Mouse (Mus musculus): ENCODE data around the gene Npff. TPM values are rescaled to one million over a fixed set of nuclear protein-coding genes. Genes with fewer than 3 reads are reported as not detected.

Gene Npff
- polyA plus RNA-seq, 1 experiment from 2014 or later = 0.42 TPM

DNA sequence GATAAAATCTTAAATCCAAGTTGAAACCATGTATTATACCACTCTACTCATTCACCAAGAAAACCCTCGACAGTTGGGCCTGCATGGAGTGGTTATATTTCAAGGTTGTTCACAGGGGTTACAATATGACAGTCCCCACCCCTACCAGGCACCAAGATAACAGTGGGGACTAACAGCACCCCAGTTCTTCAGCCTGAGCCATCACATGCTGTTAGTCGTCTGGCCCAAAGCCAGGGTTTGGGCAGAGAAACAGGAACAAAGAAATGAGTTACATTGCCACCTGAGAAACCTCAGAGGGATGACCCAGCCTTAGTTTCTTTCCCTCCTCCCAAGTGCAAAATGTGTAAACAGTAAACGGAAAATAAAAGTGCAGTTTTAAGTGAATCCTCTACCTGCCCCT is 25.4 kb downstream of the Npff start:
- no peaks in the 10 kb centered on the region for H3K27me3 ChIP-seq (ENCODE audit: insufficient read depth, low read length)
- H3K4me3 ChIP-seq (ENCODE audit: low read depth, low read length) = no peak overlapping the region
- ATAC-seq (no peak), DNase-seq (no peak)
- H3K27ac ChIP-seq (ENCODE audit: low read depth) = no peak overlapping the region
- no peak for TF ChIP-seq EP300 (IDR thresholded peaks at IDR 0.05; ENCODE audit: low read depth)
- TF ChIP-seq CTCF (IDR thresholded peaks at IDR 0.05; ENCODE audit: low read depth) = no peak
- H3K9me3 ChIP-seq (ENCODE audit: low read length) = no peaks in the 10 kb centered on the region
- no peak overlapping the region for H3K9ac ChIP-seq (replicated peaks)
- WGBS (ENCODE audit: insufficient replicate concordance) = 70% methylated on average over 3 of the region's 3 CpGs
- no peak overlapping the region for H3K4me2 ChIP-seq (ENCODE audit: low read depth, low read length)
- H3K4me1 ChIP-seq (ENCODE audit: insufficient read depth) = no peaks in the 10 kb centered on the region
- peaks cover 88% of the 10 kb centered on the region for H3K36me3 ChIP-seq (replicated peaks; ENCODE audit: insufficient read depth, low read length)

DNA sequence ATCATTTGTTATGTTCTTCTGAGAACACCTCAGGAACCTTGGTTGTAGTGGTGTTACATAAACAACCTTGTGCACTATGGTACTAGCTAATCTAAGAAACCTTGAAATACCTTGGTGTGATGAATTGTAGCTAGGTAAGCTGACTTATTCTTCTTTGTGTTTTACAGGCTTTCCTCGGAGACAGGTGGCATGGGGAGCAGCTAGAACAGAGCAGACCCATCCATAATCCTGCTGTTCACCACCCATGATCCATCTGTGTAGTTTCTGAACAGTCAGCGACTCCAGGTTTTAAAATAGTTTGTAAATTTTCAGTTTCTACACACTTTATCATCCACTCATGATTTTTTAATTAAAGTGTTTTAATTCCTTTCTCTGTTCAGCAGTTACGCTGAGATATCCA is 26.4 kb downstream of the Npff start:
- DNase-seq (no peak), ATAC-seq (no peak)
- H3K4me2 ChIP-seq (ENCODE audit: low read depth, low read length) = no peak overlapping the region
- no peaks in the 10 kb centered on the region for H3K9me3 ChIP-seq (ENCODE audit: low read length)
- no peak overlapping the region for H3K27ac ChIP-seq (ENCODE audit: low read depth)
- no peaks in the 10 kb centered on the region for H3K27me3 ChIP-seq (ENCODE audit: insufficient read depth, low read length)
- H3K4me1 ChIP-seq (ENCODE audit: insufficient read depth) = no peaks in the 10 kb centered on the region
- H3K4me3 ChIP-seq (ENCODE audit: low read depth, low read length) = no peak overlapping the region
- peaks cover 88% of the 10 kb centered on the region for H3K36me3 ChIP-seq (replicated peaks; ENCODE audit: insufficient read depth, low read length)
- no peak overlapping the region for H3K9ac ChIP-seq (replicated peaks)
- WGBS (ENCODE audit: insufficient replicate concordance) = 88% methylated on average over 3 of the region's 3 CpGs
- no peak for TF ChIP-seq EP300 (IDR thresholded peaks at IDR 0.05; ENCODE audit: low read depth)
- no peak for TF ChIP-seq CTCF (IDR thresholded peaks at IDR 0.05; ENCODE audit: low read depth)

DNA sequence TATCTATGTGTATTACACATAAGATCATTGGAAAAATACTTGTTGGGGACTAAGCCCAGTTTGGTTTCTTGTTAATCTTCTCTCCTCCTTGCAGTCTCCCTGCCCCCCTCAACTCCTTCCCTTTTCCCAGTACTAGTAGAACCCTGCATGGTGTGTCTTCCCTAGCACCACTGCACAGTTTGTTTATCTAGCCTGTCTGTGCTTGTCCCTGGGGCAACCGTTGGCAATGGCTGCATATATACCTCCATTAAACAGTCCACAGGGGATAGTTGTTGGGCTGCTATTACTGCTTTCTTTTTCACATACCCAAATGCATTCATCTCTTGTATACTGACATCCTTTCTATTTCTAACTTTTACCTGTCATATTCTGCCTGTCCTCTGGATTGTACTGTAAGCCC is 37.1 kb downstream of the Npff start:
- no peak overlapping the region for H3K4me2 ChIP-seq (ENCODE audit: low read depth, low read length)
- no peak for ATAC-seq
- H3K27me3 ChIP-seq (ENCODE audit: insufficient read depth, low read length) = no peaks in the 10 kb centered on the region
- no peaks in the 10 kb centered on the region for H3K4me1 ChIP-seq (ENCODE audit: insufficient read depth)
- H3K4me3 ChIP-seq (ENCODE audit: low read depth, low read length) = no peak overlapping the region
- H3K27ac ChIP-seq (ENCODE audit: low read depth) = no peak overlapping the region
- WGBS (ENCODE audit: insufficient replicate concordance) = 67% methylated on average over 1 of the region's 1 CpGs
- H3K9me3 ChIP-seq (ENCODE audit: low read length) = no peaks in the 10 kb centered on the region
- no peak for TF ChIP-seq CTCF (IDR thresholded peaks at IDR 0.05; ENCODE audit: low read depth)
- no peak for TF ChIP-seq EP300 (IDR thresholded peaks at IDR 0.05; ENCODE audit: low read depth)
- H3K36me3 ChIP-seq (replicated peaks; ENCODE audit: insufficient read depth, low read length) = peaks cover 91% of the 10 kb centered on the region
- no peak for DNase-seq
- H3K9ac ChIP-seq (replicated peaks) = no peak overlapping the region

DNA sequence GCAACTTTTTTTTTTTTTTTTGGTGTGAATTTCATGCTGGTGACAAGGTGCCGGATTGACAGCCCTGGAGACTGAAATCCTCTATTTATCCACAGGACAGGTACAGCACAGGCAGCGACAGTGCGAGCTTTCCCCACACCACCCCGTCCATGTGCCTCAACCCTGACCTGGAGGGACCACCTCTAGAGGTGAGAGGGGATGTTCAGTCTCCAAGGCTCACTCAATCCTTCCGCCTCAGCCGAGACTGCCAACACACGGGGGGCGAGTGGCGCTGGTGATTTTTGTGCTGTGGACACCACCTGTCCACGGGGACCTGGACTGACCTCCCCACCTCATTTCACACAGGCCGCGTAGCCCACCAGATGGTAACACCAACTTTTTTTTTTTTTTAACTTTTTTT is 38.9 kb downstream of the Npff start:
- ATAC-seq (no peak), DNase-seq (no peak)
- H3K27me3 ChIP-seq (ENCODE audit: insufficient read depth, low read length) = no peaks in the 10 kb centered on the region
- H3K4me2 ChIP-seq (ENCODE audit: low read depth, low read length) = no peak overlapping the region
- no peak for TF ChIP-seq EP300 (IDR thresholded peaks at IDR 0.05; ENCODE audit: low read depth)
- TF ChIP-seq CTCF (IDR thresholded peaks at IDR 0.05; ENCODE audit: low read depth) = no peak
- no peak overlapping the region for H3K27ac ChIP-seq (ENCODE audit: low read depth)
- H3K9ac ChIP-seq (replicated peaks) = no peak overlapping the region
- peaks cover 92% of the 10 kb centered on the region for H3K36me3 ChIP-seq (replicated peaks; ENCODE audit: insufficient read depth, low read length)
- 93% methylated on average over 12 of the region's 12 CpGs for WGBS (ENCODE audit: insufficient replicate concordance)
- H3K4me3 ChIP-seq (ENCODE audit: low read depth, low read length) = no peak overlapping the region
- no peaks in the 10 kb centered on the region for H3K4me1 ChIP-seq (ENCODE audit: insufficient read depth)
- no peaks in the 10 kb centered on the region for H3K9me3 ChIP-seq (ENCODE audit: low read length)

DNA sequence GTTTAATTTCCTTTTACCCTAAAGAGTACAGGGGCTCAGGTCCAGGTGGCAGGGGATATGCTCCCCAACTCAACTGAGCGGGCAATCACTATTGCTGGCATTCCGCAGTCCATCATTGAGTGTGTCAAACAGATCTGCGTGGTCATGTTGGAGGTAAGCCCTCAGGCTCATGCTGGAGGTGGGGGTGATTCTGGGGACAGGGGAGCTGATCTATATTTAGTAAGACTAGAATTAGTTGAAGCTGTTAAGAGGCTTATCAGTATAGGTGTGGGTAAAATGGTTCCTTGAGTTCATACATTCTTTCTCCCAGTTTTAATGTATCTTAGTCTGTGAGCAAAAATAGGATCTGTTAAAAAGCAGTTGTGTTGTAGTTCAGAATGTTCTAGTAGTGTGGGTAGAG is 41.6 kb downstream of the Npff start:
- H3K4me3 ChIP-seq (ENCODE audit: low read depth, low read length) = no peak overlapping the region
- H3K27me3 ChIP-seq (ENCODE audit: insufficient read depth, low read length) = no peaks in the 10 kb centered on the region
- DNase-seq (no peak), ATAC-seq (no peak)
- no peak overlapping the region for H3K4me2 ChIP-seq (ENCODE audit: low read depth, low read length)
- no peaks in the 10 kb centered on the region for H3K4me1 ChIP-seq (ENCODE audit: insufficient read depth)
- H3K9me3 ChIP-seq (ENCODE audit: low read length) = no peaks in the 10 kb centered on the region
- TF ChIP-seq CTCF (IDR thresholded peaks at IDR 0.05; ENCODE audit: low read depth) = no peak
- TF ChIP-seq EP300 (IDR thresholded peaks at IDR 0.05; ENCODE audit: low read depth) = no peak
- H3K36me3 ChIP-seq (replicated peaks; ENCODE audit: insufficient read depth, low read length) = peaks cover 85% of the 10 kb centered on the region
- H3K9ac ChIP-seq (replicated peaks) = no peak overlapping the region
- WGBS (ENCODE audit: insufficient replicate concordance) = 93% methylated on average over 3 of the region's 3 CpGs
- H3K27ac ChIP-seq (ENCODE audit: low read depth) = no peak overlapping the region

DNA sequence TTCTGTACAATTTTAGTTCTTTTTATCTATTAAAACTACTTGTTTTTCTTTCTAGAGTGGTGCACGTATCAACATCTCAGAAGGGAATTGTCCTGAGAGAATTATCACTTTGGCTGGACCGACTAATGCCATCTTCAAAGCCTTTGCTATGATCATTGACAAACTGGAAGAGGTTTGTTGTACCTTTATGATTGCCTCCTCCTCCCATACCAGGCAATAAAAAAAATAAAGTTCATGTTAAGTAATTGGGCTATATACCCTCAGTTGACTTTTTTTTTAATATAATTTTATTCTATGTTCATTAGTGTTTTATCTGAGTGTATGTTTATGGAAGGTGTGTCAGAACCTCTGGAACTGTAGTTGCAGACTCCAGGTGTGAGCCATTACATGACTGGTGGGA is 50.2 kb downstream of the Npff start:
- TF ChIP-seq EP300 (IDR thresholded peaks at IDR 0.05; ENCODE audit: low read depth) (no peak), CTCF (IDR thresholded peaks at IDR 0.05; ENCODE audit: low read depth) (no peak)
- no peaks in the 10 kb centered on the region for H3K27me3 ChIP-seq (ENCODE audit: insufficient read depth, low read length)
- DNase-seq (no peak), ATAC-seq (no peak)
- H3K4me2 ChIP-seq (ENCODE audit: low read depth, low read length) = no peak overlapping the region
- no peak overlapping the region for H3K9ac ChIP-seq (replicated peaks)
- no peaks in the 10 kb centered on the region for H3K9me3 ChIP-seq (ENCODE audit: low read length)
- WGBS (ENCODE audit: insufficient replicate concordance) = 82% methylated on average over 2 of the region's 2 CpGs
- H3K4me1 ChIP-seq (ENCODE audit: insufficient read depth) = peaks cover 10% of the 10 kb centered on the region; the same call in 1 of the 2 replicates
- peaks cover 52% of the 10 kb centered on the region for H3K36me3 ChIP-seq (replicated peaks; ENCODE audit: insufficient read depth, low read length)
- no peak overlapping the region for H3K4me3 ChIP-seq (ENCODE audit: low read depth, low read length)
- H3K27ac ChIP-seq (ENCODE audit: low read depth) = no peak overlapping the region

Other genes starting within 250 kb of the Npff start
- gene Mfsd5, start 245.5 kb downstream of the Npff start, polyA plus RNA-seq (2015; fragmentation: Nextera tagmentation; extraction: Ambion mirVana) = 25.4 and 27.4 TPM in 2 replicates
- 7.3 and 7.8 TPM in 2 replicates for gene Espl1, start 228.7 kb downstream of the Npff start, polyA plus RNA-seq (2015; fragmentation: Nextera tagmentation; extraction: Ambion mirVana)
- gene Pfdn5, start 198.8 kb downstream of the Npff start, polyA plus RNA-seq (2015; fragmentation: Nextera tagmentation; extraction: Ambion mirVana) = 172 and 179 TPM in 2 replicates
- gene Myg1, start 193.2 kb downstream of the Npff start, polyA plus RNA-seq (2015; fragmentation: Nextera tagmentation; extraction: Ambion mirVana) = 28.1 and 30.8 TPM in 2 replicates
- gene Aaas, start 174.2 kb downstream of the Npff start, polyA plus RNA-seq (2015; fragmentation: Nextera tagmentation; extraction: Ambion mirVana) = 15.6 and 18.8 TPM in 2 replicates
- gene Sp7, start 157.8 kb downstream of the Npff start, polyA plus RNA-seq (2015; fragmentation: Nextera tagmentation; extraction: Ambion mirVana) = not detected in 2 replicates
- gene Sp1, start 118.8 kb downstream of the Npff start, polyA plus RNA-seq (2015; fragmentation: Nextera tagmentation; extraction: Ambion mirVana) = 2.8 and 2.9 TPM in 2 replicates
- 0.36 and 0.60 TPM in 2 replicates for gene Amhr2, start 79.6 kb downstream of the Npff start, polyA plus RNA-seq (2015; fragmentation: Nextera tagmentation; extraction: Ambion mirVana)
- 76.0 and 77.2 TPM in 2 replicates for gene Prr13, start 65.9 kb downstream of the Npff start, polyA plus RNA-seq (2015; fragmentation: Nextera tagmentation; extraction: Ambion mirVana)
- 68.4 and 70.9 TPM in 2 replicates for gene Pcbp2, start 54.4 kb downstream of the Npff start, polyA plus RNA-seq (2015; fragmentation: Nextera tagmentation; extraction: Ambion mirVana)
- gene Gm10337, start 21.2 kb downstream of the Npff start, polyA plus RNA-seq (2015; fragmentation: Nextera tagmentation; extraction: Ambion mirVana) = not detected in 2 replicates
- 0.53 and 0.85 TPM in 2 replicates for gene Map3k12, start 7.9 kb downstream of the Npff start, polyA plus RNA-seq (2015; fragmentation: Nextera tagmentation; extraction: Ambion mirVana)
- gene Tarbp2, start 6.8 kb downstream of the Npff start, polyA plus RNA-seq (2015; fragmentation: Nextera tagmentation; extraction: Ambion mirVana) = 26.8 and 27.8 TPM in 2 replicates
- not detected in 2 replicates for gene Gm28047, start 100.1 kb upstream of the Npff start, polyA plus RNA-seq (2015; fragmentation: Nextera tagmentation; extraction: Ambion mirVana)
- 7.7 and 8.1 TPM in 2 replicates for gene Atf7, start 100.5 kb upstream of the Npff start, polyA plus RNA-seq (2015; fragmentation: Nextera tagmentation; extraction: Ambion mirVana)
- 49.2 and 53.0 TPM in 2 replicates for gene Atp5g2, start 147.4 kb upstream of the Npff start, polyA plus RNA-seq (2015; fragmentation: Nextera tagmentation; extraction: Ambion mirVana)
- gene Calcoco1, start 197.2 kb upstream of the Npff start, polyA plus RNA-seq (2015; fragmentation: Nextera tagmentation; extraction: Ambion mirVana) = 11.1 and 14.0 TPM in 2 replicates

Data from liver, postnatal 0 days (tissue).